Mouse (Mus musculus): ENCODE results near the gene Ighmbp2. TPM values are rescaled to one million over a fixed set of nuclear protein-coding genes. Genes with fewer than 3 reads are reported as not detected.

The Ighmbp2 gene
- total RNA-seq, 2 experiments from 2014 or later = 3.3 to 4.9 TPM

Small RNA genes lying within 50 kb of the gene (microRNA-seq; reads per million reads assigned to microRNA genes)
- not detected for gene Mir6984

Other genes with a start within 250 kb of the Ighmbp2 start
- gene Mrpl21, start 116 bp downstream of the Ighmbp2 start, total RNA-seq (2021) = 10 to 100 TPM; 55.5 to 67.3 TPM
- 1 to 10 TPM; 7.1 to 8.8 TPM for gene Cpt1a, start 39.3 kb upstream of the Ighmbp2 start, total RNA-seq (2021)
- gene Tesmin, start 105.8 kb upstream of the Ighmbp2 start, total RNA-seq (2021) = under 1 TPM; 0.18 to 0.81 TPM
- under 1 TPM in 1 of 2 experiments, not detected in 1; 0.42 TPM for gene Gal, start 131.5 kb upstream of the Ighmbp2 start, total RNA-seq (2021)